Mouse (Mus musculus) neural tube, embryonic 14.5 days (tissue): ENCODE data around the gene Teddm1b. TPM values are rescaled to one million over a fixed set of nuclear protein-coding genes. Genes with fewer than 3 reads are reported as not detected.

Source experiments
- ATAC-seq: fragments of 200-750 bp; cut with Nextera tagmentation; 2 replicates; pipeline ENCODE4 v1.8.0; 2017; ENCODE audit warnings: low read depth, mild to moderate bottlenecking, moderate TSS enrichment, moderate library complexity
- H3K27ac ChIP-seq: fragments of 300-500 bp; sonication (generic); 2 replicates; pipeline ENCODE4 v1.5.1; 2014; ENCODE audit warnings: low read depth, mild to moderate bottlenecking, control low read depth, low read length, moderate library complexity, mixed read lengths
- H3K27me3 ChIP-seq: fragments of 300-500 bp; sonication (generic); 2 replicates; pipeline ENCODE4 v1.6.1; 2014; ENCODE audit warnings: low read length; ENCODE audit not compliant: control insufficient read depth, insufficient read depth
- H3K36me3 ChIP-seq: fragments of 300-500 bp; sonication (generic); 2 replicates; pipeline ENCODE4 v1.6.1; 2014; ENCODE audit warnings: low read length, mixed read lengths; ENCODE audit not compliant: control insufficient read depth, insufficient read depth
- H3K4me1 ChIP-seq: fragments of 300-500 bp; sonication (generic); 2 replicates; pipeline ENCODE4 v1.6.1; 2014; ENCODE audit warnings: low read length; ENCODE audit not compliant: control insufficient read depth, insufficient read depth
- H3K4me2 ChIP-seq: fragments of 300-500 bp; sonication (generic); 2 replicates; pipeline ENCODE4 v1.6.1; 2014; ENCODE audit warnings: mild to moderate bottlenecking, low read depth, low read length, control low read depth
- H3K4me3 ChIP-seq: fragments of 300-500 bp; sonication (generic); 2 replicates; pipeline ENCODE4 v1.5.1; 2014; ENCODE audit warnings: low read depth, low read length, control low read depth, mixed read lengths
- H3K9ac ChIP-seq: fragments of 300-500 bp; sonication (generic); replicated peaks from 2 replicates; pipeline ENCODE4 v1.6.1; 2014; ENCODE audit warnings: low read depth, mild to moderate bottlenecking, control low read depth, low read length, mixed read lengths
- H3K9me3 ChIP-seq: fragments of 300-500 bp; sonication (generic); 2 replicates; pipeline ENCODE4 v1.6.1; 2016; ENCODE audit warnings: low read length; ENCODE audit not compliant: control insufficient read depth
- WGBS: fragments of 180-500 bp; shearing (Covaris S2); extraction: QIAGEN DNeasy Blood & Tissue Kit; methylation state at CpG from one replicate; pipeline ENCODE4 v1.1.7; 2014; 5-methylcytosine and 5-hydroxymethylcytosine counted together
- polyA plus RNA-seq: library from polyadenylated mRNA; unstranded; fragments of >200 nt; fragmentation: Nextera tagmentation; extraction: Ambion mirVana; gene quantifications from 2 replicates; pipeline ENCODE4 v1.2.1, GENCODE M21; 2014

Teddm1b gene
- polyA plus RNA-seq, 1 experiment from 2014 or later: 0.35 TPM

DNA sequence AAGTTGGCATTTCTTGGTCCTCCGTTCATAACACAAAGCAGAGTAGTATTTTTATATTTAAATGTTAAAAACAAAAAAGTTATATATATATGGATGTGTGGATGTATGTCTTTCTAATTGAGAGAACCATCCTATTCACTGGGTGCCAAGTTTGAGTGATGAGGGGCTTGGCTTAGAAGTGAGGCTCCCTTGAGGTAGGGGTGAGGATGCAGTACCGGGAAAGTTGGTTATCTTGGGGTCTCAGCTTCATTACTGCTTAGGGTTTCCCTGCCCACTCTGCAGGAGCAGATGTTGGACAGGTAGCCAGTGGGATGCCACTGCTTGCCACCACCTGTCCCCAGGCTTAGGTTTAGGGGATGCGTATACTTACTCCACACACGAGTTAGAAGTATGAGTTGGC lies 34.6 kb downstream of the Teddm1b start:
- Histone ChIP-seq H3K9ac (no peak overlapping the region), H3K36me3 (peaks cover 43% of the 10 kb centered on the region), H3K4me3 (no peak overlapping the region), H3K4me2 (no peak overlapping the region), H3K9me3 (no peaks in the 10 kb centered on the region), H3K27me3 (no peaks in the 10 kb centered on the region), H3K4me1 (no peaks in the 10 kb centered on the region), H3K27ac (no peak overlapping the region)
- ATAC-seq: no peak
- WGBS: 91% methylated on average over 4 of the region's 4 CpGs

DNA sequence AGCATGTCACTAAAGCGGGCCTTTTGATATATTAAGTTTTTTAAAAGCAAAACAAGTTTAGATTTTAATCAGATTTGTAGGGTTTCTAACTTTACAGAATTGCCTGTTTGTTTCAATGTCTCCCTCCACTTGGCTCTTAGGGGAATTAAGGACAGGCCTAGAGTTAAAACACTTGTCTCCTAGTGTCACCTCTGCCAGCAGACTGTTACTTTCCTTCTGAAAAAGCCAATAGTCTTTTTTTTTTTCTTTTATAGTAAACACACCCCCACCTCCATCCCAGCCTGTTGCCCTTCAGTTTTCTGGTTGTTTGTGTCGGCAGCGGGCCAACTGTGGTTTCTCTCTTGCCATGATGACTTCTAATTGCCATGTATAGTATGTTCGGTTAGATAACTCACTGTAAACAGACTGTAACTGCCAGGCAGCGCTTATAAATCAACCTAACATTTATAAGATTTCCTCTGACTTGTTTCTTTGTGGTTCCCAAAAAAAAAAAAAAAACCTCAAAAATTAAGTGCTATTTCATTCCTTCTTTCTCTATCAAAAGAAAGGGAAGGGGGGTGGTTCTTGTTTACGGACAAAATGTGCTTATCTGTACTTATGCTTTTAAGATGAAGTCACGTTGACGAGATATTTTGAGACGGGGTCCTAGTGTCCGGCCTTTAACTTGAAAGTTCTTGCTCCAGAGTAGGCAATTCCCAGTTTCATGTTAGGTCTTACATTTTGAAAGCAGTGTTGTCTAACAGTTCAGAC lies 35.2 kb downstream of the Teddm1b start:
- Histone ChIP-seq H3K36me3 (peaks cover 40% of the 10 kb centered on the region), H3K4me3 (no peak overlapping the region), H3K9ac (no peak overlapping the region), H3K27me3 (no peaks in the 10 kb centered on the region), H3K27ac (no peak overlapping the region), H3K4me2 (no peak overlapping the region), H3K9me3 (no peaks in the 10 kb centered on the region), H3K4me1 (no peaks in the 10 kb centered on the region)
- 94% methylated on average over 10 of the region's 10 CpGs for WGBS
- ATAC-seq: no peak

DNA sequence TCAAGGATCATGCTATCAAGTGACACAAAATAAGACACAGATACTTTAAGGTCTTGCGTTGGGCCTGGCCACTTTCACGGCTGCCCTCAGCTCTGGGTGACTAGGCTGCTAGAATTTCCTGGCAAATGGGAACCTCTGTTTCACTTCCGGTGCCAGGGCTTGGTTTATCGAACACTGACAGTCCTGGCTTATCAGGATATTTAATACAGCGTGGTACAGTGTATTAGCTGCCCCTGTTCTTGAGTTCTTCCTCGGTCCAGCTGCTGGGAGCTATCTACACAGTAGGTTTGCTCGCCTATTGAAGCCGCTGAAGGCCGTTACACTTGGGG lies 35.8 kb downstream of the Teddm1b start:
- H3K36me3 ChIP-seq: peaks cover 40% of the 10 kb centered on the region
- no peaks in the 10 kb centered on the region for H3K27me3 ChIP-seq
- 92% methylated on average over 9 of the region's 9 CpGs for WGBS
- H3K9me3 ChIP-seq: no peaks in the 10 kb centered on the region
- ATAC-seq: no peak
- H3K27ac ChIP-seq: no peak overlapping the region
- H3K9ac ChIP-seq: no peak overlapping the region
- H3K4me2 ChIP-seq: no peak overlapping the region
- H3K4me1 ChIP-seq: no peaks in the 10 kb centered on the region
- H3K4me3 ChIP-seq: no peak overlapping the region

DNA sequence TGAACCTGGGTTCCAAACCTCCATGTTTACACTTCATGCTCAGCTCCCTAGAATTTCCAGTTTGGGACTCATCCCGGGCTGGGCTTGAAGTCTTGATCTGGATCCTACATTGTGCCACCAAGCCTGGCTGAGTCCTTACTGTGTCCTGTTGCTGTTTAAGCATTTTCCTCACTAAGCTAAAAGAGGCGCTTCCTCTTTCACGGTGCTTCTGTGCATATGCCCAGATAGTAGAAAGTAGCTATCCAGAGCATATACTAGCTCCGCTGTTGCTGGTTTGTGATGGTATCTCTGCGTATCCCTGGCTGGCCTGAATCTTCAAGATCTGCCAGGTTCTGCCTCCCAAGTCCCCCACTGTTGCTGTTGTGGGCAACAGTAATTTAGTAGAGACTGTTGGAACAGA lies 36.3 kb downstream of the Teddm1b start:
- ATAC-seq: no peak
- peaks cover 40% of the 10 kb centered on the region for H3K36me3 ChIP-seq
- no peak overlapping the region for H3K9ac ChIP-seq
- H3K27ac ChIP-seq: no peak overlapping the region
- no peak overlapping the region for H3K4me3 ChIP-seq
- H3K4me2 ChIP-seq: no peak overlapping the region
- 92% methylated on average over 5 of the region's 5 CpGs for WGBS
- no peaks in the 10 kb centered on the region for H3K27me3 ChIP-seq
- H3K9me3 ChIP-seq: no peaks in the 10 kb centered on the region
- no peaks in the 10 kb centered on the region for H3K4me1 ChIP-seq

DNA sequence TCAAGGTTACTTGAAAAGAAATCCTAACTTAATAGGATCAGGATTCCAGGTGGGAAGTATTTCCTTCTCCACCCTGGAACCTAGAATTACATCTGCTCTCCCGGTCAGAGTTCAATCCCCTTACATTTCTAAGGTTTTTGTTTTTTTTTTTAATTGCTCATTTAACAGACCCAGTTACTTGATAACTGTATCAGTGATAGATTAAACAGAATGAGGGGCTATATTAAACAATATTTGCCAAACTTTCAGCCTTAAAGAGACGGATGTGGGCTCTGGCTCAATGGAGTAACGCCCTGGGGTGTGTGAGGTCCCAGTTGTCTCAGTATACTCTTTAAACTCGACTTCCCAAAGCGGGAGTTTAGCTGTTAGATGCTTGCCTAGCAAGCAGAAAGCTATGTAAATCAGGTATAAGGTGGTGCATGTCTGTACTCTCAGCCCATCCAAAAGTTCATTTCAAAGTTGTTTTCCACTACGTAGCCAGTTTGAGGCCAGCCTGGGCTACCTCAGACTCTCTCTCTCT lies 37.2 kb downstream of the Teddm1b start:
- peaks cover 31% of the 10 kb centered on the region for H3K36me3 ChIP-seq
- H3K27ac ChIP-seq: no peak overlapping the region

DNA sequence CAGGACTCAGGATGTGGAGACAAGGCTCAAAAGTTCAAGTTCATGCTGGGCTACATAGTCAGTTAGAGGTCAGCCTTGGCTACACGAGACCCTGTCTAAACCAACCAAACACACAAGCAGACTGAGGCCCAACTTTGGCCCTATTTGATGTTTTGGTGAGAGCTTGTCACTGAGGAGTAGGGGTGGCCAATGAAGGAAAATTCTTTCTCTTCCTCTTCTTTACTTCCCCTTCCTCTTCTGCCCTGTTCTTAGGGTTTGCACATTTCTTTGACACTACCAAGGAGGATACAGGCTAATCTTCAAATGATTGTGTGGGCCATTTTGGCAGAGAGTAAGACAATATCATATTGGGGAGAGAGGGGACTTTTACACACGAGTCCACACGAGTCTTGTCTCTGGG lies 39.7 kb downstream of the Teddm1b start:
- no peaks in the 10 kb centered on the region for H3K9me3 ChIP-seq
- WGBS: 90% methylated on average over 3 of the region's 3 CpGs
- no peak overlapping the region for H3K27ac ChIP-seq
- no peak for ATAC-seq
- peaks cover 8% of the 10 kb centered on the region; the same call in 1 of the 2 replicates for H3K36me3 ChIP-seq
- H3K9ac ChIP-seq: no peak overlapping the region
- H3K27me3 ChIP-seq: no peaks in the 10 kb centered on the region
- H3K4me2 ChIP-seq: no peak overlapping the region
- no peak overlapping the region for H3K4me3 ChIP-seq
- H3K4me1 ChIP-seq: no peaks in the 10 kb centered on the region

More for the DNA sequence above, 37.2 kb downstream of the Teddm1b start:
- Histone ChIP-seq H3K27me3 (no peaks in the 10 kb centered on the region), H3K9ac (no peak overlapping the region), H3K4me3 (no peak overlapping the region), H3K9me3 (no peaks in the 10 kb centered on the region), H3K4me2 (no peak overlapping the region), H3K4me1 (no peaks in the 10 kb centered on the region)
- WGBS: 93% methylated on average over 6 of the region's 6 CpGs
- no peak for ATAC-seq

DNA sequence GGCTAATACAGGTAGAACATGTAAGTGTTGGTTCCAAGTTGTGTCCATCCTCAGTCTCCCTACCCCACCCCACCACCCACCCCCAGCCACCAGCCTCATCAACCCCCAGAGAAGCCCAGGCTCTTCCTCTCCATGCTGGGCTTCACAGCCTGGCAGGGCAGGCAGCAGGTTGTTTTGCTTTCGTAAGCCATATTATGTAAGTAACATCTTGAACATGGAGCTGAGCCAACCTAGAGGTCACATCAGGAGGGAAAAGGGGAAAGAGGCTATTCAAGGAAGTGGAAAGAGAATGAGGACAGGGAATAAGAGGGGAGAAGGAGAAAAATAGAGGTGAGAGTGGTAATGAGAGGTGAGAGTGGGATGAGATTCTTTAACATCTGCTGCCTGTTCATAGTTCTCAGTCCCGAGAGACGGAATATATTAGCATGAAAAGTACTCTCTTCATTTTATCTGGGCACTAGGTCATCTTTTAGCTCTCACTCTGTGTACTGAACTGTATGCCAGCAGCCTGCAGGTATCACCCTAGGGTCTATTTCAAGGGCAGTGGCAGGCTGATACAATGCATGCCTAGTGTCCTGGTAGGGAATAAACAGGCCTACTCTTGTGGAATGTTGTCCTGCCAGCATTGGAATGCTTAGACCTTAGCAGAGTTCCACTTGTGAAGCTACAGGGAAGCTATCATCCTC lies 44.5 kb downstream of the Teddm1b start:
- Histone ChIP-seq H3K9ac (no peak overlapping the region), H3K4me1 (no peaks in the 10 kb centered on the region), H3K27me3 (no peaks in the 10 kb centered on the region), H3K36me3 (no peaks in the 10 kb centered on the region), H3K4me2 (no peak overlapping the region), H3K27ac (no peak overlapping the region), H3K4me3 (no peak overlapping the region), H3K9me3 (no peaks in the 10 kb centered on the region)
- no peak for ATAC-seq
- 80% methylated on average over 3 of the region's 3 CpGs for WGBS

DNA sequence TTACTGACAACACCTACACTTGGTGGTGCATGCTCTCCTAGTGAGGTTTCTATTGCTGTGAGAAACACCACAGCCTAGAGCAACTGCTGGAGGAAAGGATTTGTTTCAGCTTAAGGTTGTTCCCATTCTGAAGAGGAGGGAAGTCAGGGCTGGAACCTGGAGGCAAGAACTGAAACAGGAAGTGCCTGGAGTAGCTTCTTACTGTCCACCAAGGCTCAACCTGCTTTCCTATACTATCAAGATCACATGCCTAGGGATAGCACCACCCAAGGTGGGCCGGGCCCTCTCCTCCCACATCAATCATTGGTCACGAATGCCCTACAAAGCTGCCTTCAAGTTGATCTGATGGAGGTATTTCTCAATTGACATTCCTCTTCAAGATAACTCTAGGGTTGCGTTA lies 47.5 kb downstream of the Teddm1b start:
- ATAC-seq: no peak
- no peak overlapping the region for H3K9ac ChIP-seq
- WGBS: 92% methylated on average over 3 of the region's 3 CpGs
- H3K4me2 ChIP-seq: no peak overlapping the region
- H3K27me3 ChIP-seq: no peaks in the 10 kb centered on the region
- no peaks in the 10 kb centered on the region for H3K9me3 ChIP-seq
- H3K4me1 ChIP-seq: no peaks in the 10 kb centered on the region
- no peak overlapping the region for H3K4me3 ChIP-seq
- no peak overlapping the region for H3K27ac ChIP-seq
- no peaks in the 10 kb centered on the region for H3K36me3 ChIP-seq

DNA sequence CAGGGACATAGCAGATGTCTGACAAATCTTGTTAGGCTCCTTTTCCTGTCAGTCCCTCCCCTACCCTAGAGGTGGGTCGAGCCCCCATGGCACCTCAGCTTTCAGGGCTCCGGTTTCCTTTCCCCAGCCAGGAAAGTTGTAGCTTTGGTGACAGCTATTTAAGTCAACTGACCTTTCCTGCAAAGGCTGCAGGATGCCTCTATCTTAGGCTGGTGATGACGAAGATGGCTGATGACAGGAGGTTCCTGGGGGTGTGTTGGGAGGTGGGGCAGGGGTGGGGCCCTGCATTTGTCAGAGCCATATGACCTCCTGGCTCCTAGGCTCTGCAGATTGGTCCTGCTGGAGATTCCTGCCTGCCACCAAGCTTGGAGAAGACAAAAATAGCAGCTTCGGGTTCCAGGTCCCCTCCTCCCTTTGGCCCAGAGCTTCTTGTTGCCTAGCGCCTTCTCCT lies 48.5 kb downstream of the Teddm1b start:
- H3K27ac ChIP-seq: no peak overlapping the region
- no peak overlapping the region for H3K4me2 ChIP-seq
- ATAC-seq: no peak
- H3K9me3 ChIP-seq: no peaks in the 10 kb centered on the region
- 60% methylated on average over 5 of the region's 5 CpGs for WGBS
- H3K36me3 ChIP-seq: no peaks in the 10 kb centered on the region
- H3K4me1 ChIP-seq: no peaks in the 10 kb centered on the region
- H3K9ac ChIP-seq: no peak overlapping the region
- no peaks in the 10 kb centered on the region for H3K27me3 ChIP-seq
- no peak overlapping the region for H3K4me3 ChIP-seq
